Mouse (Mus musculus) hindbrain, embryonic 15.5 days (tissue): ENCODE data around the gene Prkn. TPM values are rescaled to one million over a fixed set of nuclear protein-coding genes. Genes with fewer than 3 reads are reported as not detected.

Experiments
- ATAC-seq: fragments of 200-750 bp; cut with Nextera tagmentation; 2 replicates; pipeline ENCODE4 v1.8.0; 2017; ENCODE audit warnings: low read depth, moderate number of reproducible peaks, moderate TSS enrichment; ENCODE audit not compliant: low FRiP score
- H3K27ac ChIP-seq: fragments of 300-500 bp; sonication (generic); replicated peaks from 2 replicates; pipeline ENCODE4 v1.5.1; 2015; ENCODE audit warnings: mild to moderate bottlenecking, inconsistent platforms
- H3K27me3 ChIP-seq: fragments of 300-500 bp; sonication (generic); 2 replicates; pipeline ENCODE4 v1.6.1; 2015; ENCODE audit warnings: control low read depth, inconsistent platforms
- H3K36me3 ChIP-seq: fragments of 300-500 bp; sonication (generic); 2 replicates; pipeline ENCODE4 v1.6.1; 2015; ENCODE audit warnings: control low read depth, inconsistent platforms
- H3K4me1 ChIP-seq: fragments of 300-500 bp; sonication (generic); replicated peaks from 2 replicates; pipeline ENCODE4 v1.6.1; 2015; ENCODE audit warnings: control low read depth, inconsistent platforms
- H3K4me2 ChIP-seq: fragments of 300-500 bp; sonication (generic); 2 replicates; pipeline ENCODE4 v1.6.1; 2015; ENCODE audit warnings: moderate library complexity, mild to moderate bottlenecking, inconsistent platforms
- H3K4me3 ChIP-seq: fragments of 300-500 bp; sonication (generic); 2 replicates; pipeline ENCODE4 v1.5.1; 2015; ENCODE audit warnings: mild to moderate bottlenecking, inconsistent platforms
- H3K9ac ChIP-seq: fragments of 300-500 bp; sonication (generic); 2 replicates; pipeline ENCODE4 v1.6.1; 2015; ENCODE audit warnings: inconsistent platforms
- H3K9me3 ChIP-seq: fragments of 300-500 bp; sonication (generic); 2 replicates; pipeline ENCODE4 v1.6.1; 2016; ENCODE audit warnings: control low read depth, inconsistent platforms
- WGBS: fragments of 180-500 bp; shearing (Covaris S2); methylation state at CpG from one replicate; pipeline ENCODE4 v1.1.7; 2015; 5-methylcytosine and 5-hydroxymethylcytosine counted together
- polyA plus RNA-seq: library from polyadenylated mRNA; unstranded; fragments of >200 nt; fragmentation: Nextera tagmentation; extraction: Ambion mirVana; gene quantifications from 2 replicates; pipeline ENCODE4 v1.2.1, GENCODE M21; 2015

Prkn gene
- polyA plus RNA-seq, 1 experiment from 2014 or later, result 4.3 TPM

DNA sequence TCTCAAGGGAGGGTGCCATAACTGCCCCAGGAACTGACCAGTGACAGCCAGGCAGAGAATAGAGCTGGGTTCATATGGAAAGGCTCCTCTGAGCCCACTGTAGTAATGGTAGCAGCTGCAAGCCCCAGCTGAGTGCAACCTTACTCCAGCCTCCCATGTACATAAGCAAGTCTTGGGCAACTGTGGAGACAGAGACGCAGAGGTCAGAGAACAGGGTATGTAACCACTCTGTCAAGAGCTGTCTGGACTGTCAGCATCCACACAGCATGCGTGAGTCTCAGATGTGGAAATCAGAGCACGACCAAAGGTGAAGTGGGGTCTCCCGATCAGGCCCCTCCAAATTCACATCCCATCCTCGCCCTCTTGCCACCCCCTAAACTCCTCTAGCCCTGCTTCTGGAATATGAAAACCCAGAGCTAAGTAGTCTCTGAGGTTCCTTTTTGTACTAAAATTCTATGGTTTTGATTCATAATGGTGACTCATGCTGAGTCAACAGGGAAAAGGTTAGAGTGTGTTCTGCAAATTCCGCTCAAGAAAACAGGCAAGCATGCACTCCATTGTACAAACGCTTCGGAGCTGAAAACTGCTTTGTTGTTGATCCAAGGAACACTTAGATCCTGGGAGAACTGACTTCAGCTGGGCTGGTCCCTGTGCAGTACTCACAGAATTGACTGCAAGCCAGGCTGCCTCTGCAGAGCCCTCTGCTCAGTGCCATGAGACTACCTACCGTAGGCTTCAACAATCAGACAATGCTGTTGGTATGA is 1254.8 kb downstream of the Prkn start:
- Histone ChIP-seq H3K4me1 (no peaks in the 10 kb centered on the region), H3K9me3 (no peaks in the 10 kb centered on the region), H3K27me3 (no peaks in the 10 kb centered on the region), H3K4me3 (no peak overlapping the region), H3K27ac (no peak overlapping the region), H3K4me2 (no peak overlapping the region), H3K36me3 (no peaks in the 10 kb centered on the region), H3K9ac (no peak overlapping the region)
- 81% methylated on average over 9 of the region's 9 CpGs for WGBS
- ATAC-seq, result no peak

DNA sequence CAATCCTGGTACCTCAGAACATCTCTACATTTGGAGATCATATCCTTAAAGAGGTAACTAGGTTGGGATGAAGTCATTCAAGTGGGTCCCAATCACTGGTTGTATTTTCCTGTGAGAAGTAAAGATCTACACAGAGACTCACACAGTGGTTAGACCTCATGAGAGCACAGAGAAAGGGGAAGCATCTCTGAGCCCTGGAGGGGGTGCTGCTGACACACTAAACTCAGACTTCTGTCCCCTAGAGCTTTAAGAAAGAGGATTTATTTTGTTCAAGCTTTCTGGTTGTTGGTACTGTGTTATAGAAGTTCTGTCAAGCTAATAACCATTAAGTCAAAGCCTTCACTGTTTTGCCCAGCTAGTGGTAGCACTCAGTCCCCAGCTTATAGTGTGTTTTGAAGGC is 1259.2 kb downstream of the Prkn start:
- Histone ChIP-seq H3K27me3 (no peaks in the 10 kb centered on the region), H3K4me1 (no peaks in the 10 kb centered on the region), H3K4me2 (no peak overlapping the region), H3K36me3 (no peaks in the 10 kb centered on the region), H3K27ac (no peak overlapping the region), H3K9ac (no peak overlapping the region), H3K4me3 (no peak overlapping the region), H3K9me3 (no peaks in the 10 kb centered on the region)
- no peak for ATAC-seq

DNA sequence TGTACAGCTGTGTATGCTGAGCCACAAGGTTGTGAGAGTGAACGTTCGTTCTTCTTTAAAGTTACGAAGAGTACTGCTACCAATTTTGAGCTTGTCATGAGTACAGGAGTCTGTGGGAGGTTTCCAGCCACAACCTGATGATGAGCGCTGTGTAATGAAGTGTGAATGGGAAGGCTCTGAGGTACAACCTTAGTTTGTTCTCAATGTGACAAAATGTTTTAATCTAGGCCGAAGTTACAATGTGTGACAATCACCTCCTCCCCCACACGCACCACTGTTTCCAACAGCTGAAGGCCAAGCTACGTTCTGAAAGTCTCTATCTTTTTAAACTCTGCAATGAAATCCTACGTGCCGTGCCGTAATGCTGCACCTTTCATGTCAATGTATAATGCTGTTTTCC is 1262.1 kb downstream of the Prkn start:
- 97% methylated on average over 10 of the region's 10 CpGs for WGBS
- no peak for ATAC-seq
- no peaks in the 10 kb centered on the region for H3K4me1 ChIP-seq

DNA sequence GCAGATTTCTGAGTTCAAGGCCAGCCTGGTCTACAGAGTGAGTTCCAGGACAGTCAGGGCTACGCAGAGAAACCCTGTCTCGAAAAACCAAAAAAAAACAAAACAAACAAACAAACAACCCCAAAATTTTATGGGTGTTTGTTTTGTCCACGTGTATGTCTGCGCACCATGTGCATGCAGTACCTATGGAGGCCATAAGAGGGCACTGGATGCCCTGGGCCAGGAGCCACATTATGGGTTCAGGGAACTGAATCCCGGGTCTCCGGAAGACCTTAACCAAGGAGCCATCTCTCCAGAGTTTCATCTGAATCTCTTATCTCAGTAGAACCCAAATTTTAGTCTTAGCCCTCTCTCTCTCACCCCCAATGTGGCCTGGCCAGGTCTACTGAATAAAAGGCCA is 1263.6 kb downstream of the Prkn start:
- no peak for ATAC-seq
- H3K9me3 ChIP-seq, result no peaks in the 10 kb centered on the region

More for the DNA sequence above, 1262.1 kb downstream of the Prkn start:
- H3K9ac ChIP-seq, result no peak overlapping the region
- H3K4me3 ChIP-seq, result no peak overlapping the region
- no peaks in the 10 kb centered on the region for H3K27me3 ChIP-seq
- H3K36me3 ChIP-seq, result no peaks in the 10 kb centered on the region
- H3K27ac ChIP-seq, result no peak overlapping the region
- no peaks in the 10 kb centered on the region for H3K9me3 ChIP-seq
- H3K4me2 ChIP-seq, result no peak overlapping the region

DNA sequence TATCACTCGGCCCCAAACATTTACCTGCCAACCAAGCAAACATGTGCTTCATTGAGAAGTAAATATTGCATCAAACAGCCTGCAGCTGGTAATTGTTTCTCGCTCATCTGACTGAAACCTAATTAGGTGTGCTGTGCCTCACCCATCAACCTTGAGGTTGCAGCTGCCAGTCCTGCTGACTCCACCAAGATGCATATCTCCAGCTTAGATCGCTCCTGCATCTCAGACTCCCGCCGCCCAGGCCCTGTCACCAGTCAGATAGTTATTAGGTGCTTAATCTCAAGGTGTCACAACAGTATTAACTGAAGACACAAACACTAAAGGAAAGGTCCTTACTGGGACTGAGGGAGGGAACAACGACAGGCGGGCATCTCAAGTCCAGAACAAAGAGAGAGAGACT is 1264.1 kb downstream of the Prkn start:
- Histone ChIP-seq H3K36me3 (no peaks in the 10 kb centered on the region), H3K27me3 (no peaks in the 10 kb centered on the region), H3K4me2 (no peak overlapping the region), H3K27ac (no peak overlapping the region), H3K9ac (no peak overlapping the region), H3K4me1 (no peaks in the 10 kb centered on the region), H3K9me3 (no peaks in the 10 kb centered on the region), H3K4me3 (no peak overlapping the region)
- no peak for ATAC-seq
- 87% methylated on average over 7 of the region's 7 CpGs for WGBS

More for the DNA sequence above, 1263.6 kb downstream of the Prkn start:
- Histone ChIP-seq H3K4me1 (no peaks in the 10 kb centered on the region), H3K4me2 (no peak overlapping the region), H3K27me3 (no peaks in the 10 kb centered on the region), H3K9ac (no peak overlapping the region), H3K4me3 (no peak overlapping the region), H3K36me3 (no peaks in the 10 kb centered on the region), H3K27ac (no peak overlapping the region)
- WGBS, result 86% methylated on average over 6 of the region's 6 CpGs

DNA sequence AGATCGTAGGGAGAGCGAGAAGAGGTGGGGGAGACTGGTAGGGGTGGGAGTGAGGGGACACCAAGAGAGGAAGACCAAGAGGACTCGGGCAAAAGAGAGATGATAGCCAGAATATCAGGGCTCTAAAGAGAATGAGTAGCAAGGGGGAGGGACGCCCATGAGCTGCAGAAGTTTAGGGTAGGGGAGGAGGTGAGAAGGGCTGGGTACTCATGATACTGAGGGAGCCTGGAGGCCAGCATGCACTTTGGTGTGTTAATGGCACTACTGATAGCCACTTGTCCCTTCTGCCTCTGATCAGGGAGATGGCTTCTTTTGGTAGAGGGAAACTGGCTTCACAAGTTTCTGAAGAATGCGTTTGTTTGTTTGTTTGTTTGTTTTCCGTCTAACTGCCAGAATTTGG is 1264.5 kb downstream of the Prkn start:
- WGBS, result 92% methylated on average over 6 of the region's 6 CpGs
- H3K4me2 ChIP-seq, result no peak overlapping the region
- H3K36me3 ChIP-seq, result no peaks in the 10 kb centered on the region
- H3K27me3 ChIP-seq, result no peaks in the 10 kb centered on the region
- H3K27ac ChIP-seq, result no peak overlapping the region
- no peak for ATAC-seq
- no peak overlapping the region for H3K4me3 ChIP-seq
- no peaks in the 10 kb centered on the region for H3K4me1 ChIP-seq
- no peak overlapping the region for H3K9ac ChIP-seq
- H3K9me3 ChIP-seq, result no peaks in the 10 kb centered on the region

DNA sequence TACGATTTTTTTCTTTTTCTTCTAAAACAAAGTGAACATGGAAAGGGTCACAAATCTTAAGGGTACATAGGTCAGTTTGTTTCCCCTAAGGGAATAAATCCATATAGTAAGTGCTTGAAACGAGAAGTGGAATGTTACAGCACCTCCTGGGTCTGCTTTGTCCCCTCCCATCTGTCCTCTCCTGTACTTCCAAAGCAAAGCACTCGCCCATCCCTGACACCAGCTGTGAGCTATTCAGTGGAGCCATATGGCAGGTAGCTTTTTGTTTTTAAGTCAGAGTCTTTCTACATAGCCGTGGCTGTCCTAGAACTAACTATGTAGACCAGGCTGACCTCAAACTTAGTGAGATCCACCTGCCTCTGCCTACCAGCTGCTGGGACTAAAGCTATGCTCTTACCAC is 1266.1 kb downstream of the Prkn start:
- Histone ChIP-seq H3K4me3 (no peak overlapping the region), H3K9me3 (no peaks in the 10 kb centered on the region), H3K27me3 (no peaks in the 10 kb centered on the region), H3K36me3 (no peaks in the 10 kb centered on the region), H3K27ac (no peak overlapping the region), H3K9ac (no peak overlapping the region), H3K4me1 (no peaks in the 10 kb centered on the region), H3K4me2 (no peak overlapping the region)
- 43% methylated on average over 4 of the region's 4 CpGs for WGBS
- no peak for ATAC-seq

Other genes starting within 250 kb of the Prkn start
- 15.3 and 17.9 TPM in 2 replicates for gene Pacrg, start 73 bp upstream of the Prkn start, polyA plus RNA-seq